ENCODE assay signal across 17 mouse cellular contexts in genomic region chr9:104321519-104321918, GRCm38 (mm10).
"Had no signal": no experiment of that assay in that cellular context is flagged by ENCODE, and none has a peak within 500 bp of the region (broad histone marks: within the 10 kb centered on the region; RNA-seq: fewer than 3 reads in every experiment).

No protein-coding gene starts in this region.

- H3K9me3 ChIP-seq: limb, embryonic 10.5 days; liver, embryonic 15.5 days; megakaryocyte, embryonic 14.5 days; midbrain, embryonic 13.5 days; neural tube, embryonic 13.5 days had no signal

- H3K4me2 ChIP-seq: liver, embryonic 11.5 days; liver, embryonic 15.5 days; midbrain, embryonic 13.5 days; neural tube, embryonic 13.5 days had no signal

- ATAC-seq: lung, postnatal 0 days; midbrain, embryonic 13.5 days had no signal

- DNase-seq: kidney, adult 9 months; kidney, postnatal 10 days; lung, adult 2 months; retina, postnatal 1 day; right cerebral cortex, postnatal 4 days; spleen, adult 18-20 months; thymus, adult 2 months; thymus, postnatal 25 days had no signal

- H3K9ac ChIP-seq: liver, embryonic 15.5 days; midbrain, embryonic 13.5 days; neural tube, embryonic 13.5 days had no signal

- H3K36me3 ChIP-seq: limb, embryonic 10.5 days; liver, embryonic 15.5 days; midbrain, embryonic 13.5 days; neural tube, embryonic 13.5 days had no signal

- H3K27me3 ChIP-seq: liver, embryonic 15.5 days; midbrain, embryonic 13.5 days; neural tube, embryonic 13.5 days had no signal

- H3K27ac ChIP-seq: layer of hippocampus, adult 2 months; limb, embryonic 10.5 days; liver, embryonic 15.5 days; macrophage; midbrain, embryonic 13.5 days; neural tube, embryonic 13.5 days had no signal

- H3K4me1 ChIP-seq: liver, embryonic 15.5 days; megakaryocyte, embryonic 14.5 days; midbrain, embryonic 13.5 days; neural tube, embryonic 13.5 days had no signal

- H3K4me3 ChIP-seq: layer of hippocampus, adult 2 months; limb, embryonic 10.5 days; liver, embryonic 15.5 days; megakaryocyte, embryonic 14.5 days; midbrain, embryonic 13.5 days; neural tube, embryonic 13.5 days had no signal
